Mouse (Mus musculus) hindbrain, embryonic 11.5 days (tissue): Measurements from ENCODE around the gene Cdk19. TPM values are rescaled to one million over a fixed set of nuclear protein-coding genes. Genes with fewer than 3 reads are reported as not detected.

Source experiments
- ATAC-seq: fragments of 200-750 bp; cut with Nextera tagmentation; 2 replicates; pipeline ENCODE4 v1.8.0; 2017; ENCODE audit warnings: mild to moderate bottlenecking, moderate TSS enrichment, moderate library complexity; ENCODE audit not compliant: low FRiP score
- DNase-seq: peaks from one replicate; pipeline ENCODE4 v3.0.0-alpha.2; 2015; ENCODE audit warnings: low spot score
- H3K27ac ChIP-seq: fragments of 300-500 bp; sonication (generic); 2 replicates; pipeline ENCODE4 v1.5.1; 2014; ENCODE audit warnings: mild to moderate bottlenecking, low read depth, low read length
- H3K27me3 ChIP-seq: fragments of 300-500 bp; sonication (generic); 2 replicates; pipeline ENCODE4 v1.6.1; 2014; ENCODE audit warnings: mild to moderate bottlenecking, low read length, moderate library complexity, mixed read lengths; ENCODE audit not compliant: control insufficient read depth, insufficient read depth
- H3K36me3 ChIP-seq: fragments of 300-500 bp; sonication (generic); 2 replicates; pipeline ENCODE4 v1.6.1; 2014; ENCODE audit warnings: mild to moderate bottlenecking, low read length, moderate library complexity, mixed read lengths; ENCODE audit not compliant: control insufficient read depth, insufficient read depth
- H3K4me1 ChIP-seq: fragments of 300-500 bp; sonication (generic); replicated peaks from 2 replicates; pipeline ENCODE4 v1.6.1; 2014; ENCODE audit warnings: low read length, mixed read lengths; ENCODE audit not compliant: control insufficient read depth, insufficient read depth
- H3K4me2 ChIP-seq: fragments of 300-500 bp; sonication (generic); replicated peaks from 2 replicates; pipeline ENCODE4 v1.6.1; 2014; ENCODE audit warnings: mild to moderate bottlenecking, low read depth, low read length
- H3K4me3 ChIP-seq: fragments of 300-500 bp; sonication (generic); 2 replicates; pipeline ENCODE4 v1.5.1; 2014; ENCODE audit warnings: low read depth, low read length
- H3K9ac ChIP-seq: fragments of 300-500 bp; sonication (generic); 2 replicates; pipeline ENCODE4 v1.6.1; 2014; ENCODE audit warnings: low read depth, low read length
- H3K9me3 ChIP-seq: fragments of 300-500 bp; sonication (generic); 2 replicates; pipeline ENCODE4 v1.6.1; 2016; ENCODE audit warnings: low read length; ENCODE audit not compliant: control insufficient read depth
- WGBS: fragments of 180-500 bp; shearing (Covaris S2); extraction: QIAGEN DNeasy Blood & Tissue Kit; methylation state at CpG from one replicate; pipeline ENCODE4 v1.1.7; 2014; 5-methylcytosine and 5-hydroxymethylcytosine counted together
- polyA plus RNA-seq: library from polyadenylated mRNA; unstranded; fragments of >200 nt; fragmentation: Nextera tagmentation; extraction: Ambion mirVana; gene quantifications from 2 replicates; pipeline ENCODE4 v1.2.1, GENCODE M21; 2014

Gene Cdk19
- polyA plus RNA-seq, 1 experiment from 2014 or later = 9.0 TPM

- DNase-seq (no peak), ATAC-seq (no peak)
- Histone ChIP-seq H3K4me2 (no peak overlapping the region), H3K9me3 (no peaks in the 10 kb centered on the region), H3K9ac (no peak overlapping the region), H3K27me3 (no peaks in the 10 kb centered on the region), H3K4me1 (peaks cover 3% of the 10 kb centered on the region; the same call in 1 of the 2 replicates), H3K36me3 (no peaks in the 10 kb centered on the region), H3K4me3 (no peak overlapping the region), H3K27ac (no peak overlapping the region)
- 63% methylated on average over 9 of the region's 9 CpGs for WGBS
Measured at GRCm38 (mm10) chr10:40497301-40498041, 158.1 kb downstream of the Cdk19 start.

DNA sequence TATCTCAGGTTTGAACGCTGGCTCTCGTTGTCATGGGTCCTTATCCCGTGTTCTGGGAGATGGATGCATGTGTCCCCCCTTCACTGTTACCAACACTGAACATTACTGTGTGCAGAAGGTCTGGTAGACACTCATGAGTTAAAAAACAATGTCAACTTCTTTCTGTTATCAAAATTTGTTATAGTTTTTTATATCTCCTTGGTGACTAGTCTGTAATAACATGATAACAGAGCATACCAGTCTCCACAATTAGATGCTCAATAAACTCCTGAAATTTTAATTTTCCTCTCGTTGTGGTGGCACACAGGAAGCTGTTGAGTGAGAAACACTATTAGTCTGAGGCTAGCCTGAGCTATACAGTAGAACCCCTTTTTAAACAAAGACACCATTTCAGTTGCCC lies 159.1 kb downstream of the Cdk19 start:
- Histone ChIP-seq H3K9me3 (no peaks in the 10 kb centered on the region), H3K4me3 (no peak overlapping the region), H3K4me2 (no peak overlapping the region), H3K4me1 (peaks cover 3% of the 10 kb centered on the region; the same call in 1 of the 2 replicates), H3K9ac (no peak overlapping the region), H3K27ac (no peak overlapping the region), H3K36me3 (no peaks in the 10 kb centered on the region), H3K27me3 (no peaks in the 10 kb centered on the region)
- WGBS = 84% methylated on average over 4 of the region's 4 CpGs
- ATAC-seq = no peak
- no peak for DNase-seq

DNA sequence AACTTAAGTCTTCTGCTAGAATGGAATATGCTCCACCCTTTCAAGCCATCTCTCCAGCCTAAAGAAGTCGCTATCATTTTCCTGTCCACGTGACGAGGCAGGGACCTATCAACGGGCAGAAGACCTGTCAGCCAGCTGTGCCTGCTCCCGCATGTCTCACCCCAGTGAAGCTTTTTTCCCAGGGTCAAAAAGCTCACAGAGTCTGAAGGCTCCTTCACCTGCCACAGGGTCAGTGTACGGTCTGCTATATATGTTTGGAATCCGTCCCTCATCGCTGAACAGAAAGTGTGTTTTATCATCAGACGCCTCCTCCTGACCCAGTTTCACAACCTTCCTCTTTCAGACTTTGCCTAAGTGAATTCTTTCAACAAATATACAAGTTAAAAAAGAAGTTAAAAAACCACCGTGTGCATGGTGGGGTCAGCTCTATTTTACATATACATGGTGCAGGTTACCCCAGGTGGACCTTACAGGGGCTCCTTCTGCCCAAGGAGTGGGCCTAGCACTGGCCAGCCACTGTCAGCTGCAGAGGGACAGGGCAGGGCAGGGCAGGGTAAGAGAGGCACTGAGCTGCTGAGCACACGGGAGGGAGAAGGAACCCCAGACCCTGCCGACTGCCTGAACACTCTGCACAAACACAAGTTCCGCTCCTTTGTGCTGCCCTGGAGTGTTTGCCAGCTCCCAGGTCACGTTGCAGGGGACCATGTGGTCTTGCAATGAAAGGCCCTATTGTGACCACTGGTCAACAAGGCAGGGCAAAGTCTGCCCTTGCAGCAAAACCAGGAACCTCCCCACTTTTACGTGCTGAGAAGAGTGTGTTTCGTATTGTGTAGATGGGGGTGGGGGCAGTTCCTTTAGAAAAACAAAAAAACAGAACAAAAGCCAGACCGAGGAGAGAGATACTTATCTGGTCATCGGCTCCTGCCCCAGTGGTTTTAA lies 160.2 kb downstream of the Cdk19 start:
- DNase-seq (peak; percentile 53), ATAC-seq (peak; percentile 64; the same call in 1 of the 2 replicates)
- H3K36me3 ChIP-seq = no peaks in the 10 kb centered on the region
- no peak overlapping the region for H3K4me3 ChIP-seq
- H3K27me3 ChIP-seq = no peaks in the 10 kb centered on the region
- no peak overlapping the region for H3K9ac ChIP-seq
- H3K4me2 ChIP-seq = no peak overlapping the region
- 0 out of 2 replicates have a peak overlapping the region, but pooled peaks have one; percentile 39 for H3K27ac ChIP-seq
- 41% methylated on average over 18 of the region's 18 CpGs for WGBS
- H3K4me1 ChIP-seq = peaks cover 3% of the 10 kb centered on the region; the same call in 1 of the 2 replicates
- no peaks in the 10 kb centered on the region for H3K9me3 ChIP-seq

- no peak overlapping the region for H3K27ac ChIP-seq
- 89% methylated on average over 7 of the region's 7 CpGs for WGBS
- no peaks in the 10 kb centered on the region for H3K9me3 ChIP-seq
- H3K36me3 ChIP-seq = no peaks in the 10 kb centered on the region
- ATAC-seq = no peak
- peaks cover 3% of the 10 kb centered on the region; the same call in 1 of the 2 replicates for H3K4me1 ChIP-seq
- no peak overlapping the region for H3K4me3 ChIP-seq
- no peaks in the 10 kb centered on the region for H3K27me3 ChIP-seq
- DNase-seq = no peak
- no peak overlapping the region for H3K9ac ChIP-seq
- H3K4me2 ChIP-seq = no peak overlapping the region
Measured at GRCm38 (mm10) chr10:40500723-40501245, 161.4 kb downstream of the Cdk19 start.

DNA sequence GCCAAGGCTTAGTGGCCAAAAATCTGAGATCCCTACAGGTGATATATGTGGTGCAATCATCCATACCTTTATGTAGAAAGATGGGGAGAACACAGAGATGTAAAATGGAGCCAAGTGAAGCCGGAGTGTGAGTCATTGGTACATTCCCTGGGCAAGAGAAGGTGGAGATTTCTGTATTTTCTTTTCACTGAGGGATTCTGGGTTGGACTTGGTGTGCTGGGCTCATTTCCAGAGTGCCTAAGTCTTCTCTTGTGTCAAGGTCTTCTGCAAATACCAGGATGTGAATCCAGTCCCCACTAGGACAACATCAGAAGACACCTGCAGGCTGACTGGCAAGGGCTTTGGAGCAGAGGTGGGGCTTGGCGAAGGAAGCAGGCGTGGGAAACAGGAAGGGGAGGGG lies 163.4 kb downstream of the Cdk19 start:
- Histone ChIP-seq H3K9ac (no peak overlapping the region), H3K36me3 (no peaks in the 10 kb centered on the region), H3K9me3 (no peaks in the 10 kb centered on the region), H3K27ac (no peak overlapping the region), H3K4me3 (no peak overlapping the region), H3K4me1 (peaks cover 3% of the 10 kb centered on the region; the same call in 1 of the 2 replicates), H3K4me2 (no peak overlapping the region), H3K27me3 (no peaks in the 10 kb centered on the region)
- no peak for ATAC-seq
- 88% methylated on average over 1 of the region's 3 CpGs for WGBS
- DNase-seq = no peak

DNA sequence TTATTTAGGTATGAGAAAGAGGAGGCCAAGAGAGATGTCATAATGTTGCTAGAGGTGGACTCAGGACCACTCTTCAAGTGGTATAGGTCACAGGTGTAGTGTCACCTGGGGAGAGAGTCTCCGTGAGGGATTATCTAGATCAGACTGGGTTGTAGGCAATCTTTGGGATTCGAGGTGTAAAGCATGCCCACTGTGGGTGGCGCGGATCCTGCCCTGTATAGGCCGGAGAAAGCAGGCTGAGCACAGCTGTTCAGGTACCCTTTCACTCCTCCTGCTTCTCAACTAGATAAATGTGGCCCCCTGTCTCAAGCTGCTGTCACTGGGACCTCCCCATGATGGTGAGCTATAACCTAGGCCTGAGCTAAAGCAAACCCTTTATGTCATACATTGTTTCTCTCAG lies 171.0 kb downstream of the Cdk19 start:
- Histone ChIP-seq H3K4me2 (no peak overlapping the region), H3K27ac (no peak overlapping the region), H3K27me3 (no peaks in the 10 kb centered on the region), H3K36me3 (no peaks in the 10 kb centered on the region), H3K4me3 (no peak overlapping the region), H3K9me3 (no peaks in the 10 kb centered on the region), H3K9ac (no peak overlapping the region), H3K4me1 (no peaks in the 10 kb centered on the region)
- DNase-seq = no peak
- WGBS = 91% methylated on average over 5 of the region's 5 CpGs
- ATAC-seq = no peak

DNA sequence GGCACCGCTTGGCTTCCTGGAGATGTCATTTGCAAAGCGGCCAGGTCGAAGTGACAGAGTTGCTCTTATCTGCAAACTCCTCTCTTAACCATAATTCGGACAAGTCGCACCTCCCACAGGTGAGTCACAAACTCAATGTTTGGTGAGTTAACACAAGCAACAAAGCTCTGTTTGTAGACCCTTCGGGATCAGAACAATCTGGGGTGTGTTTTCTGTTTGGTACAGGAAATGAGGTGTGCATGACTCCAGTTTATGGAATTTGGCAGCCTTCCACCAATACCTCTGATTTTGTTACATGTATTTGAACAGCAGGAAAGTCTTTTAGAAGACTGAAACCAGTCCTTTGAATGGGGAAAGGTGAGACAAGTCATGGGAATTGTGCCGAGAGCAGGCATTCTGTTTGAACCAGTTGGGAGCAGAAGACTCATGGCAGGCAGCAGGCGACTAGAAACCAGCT lies 171.9 kb downstream of the Cdk19 start:
- ATAC-seq = no peak
- Histone ChIP-seq H3K36me3 (no peaks in the 10 kb centered on the region), H3K9ac (no peak overlapping the region), H3K27ac (no peak overlapping the region), H3K4me2 (no peak overlapping the region), H3K4me1 (no peaks in the 10 kb centered on the region), H3K4me3 (no peak overlapping the region), H3K27me3 (no peaks in the 10 kb centered on the region), H3K9me3 (no peaks in the 10 kb centered on the region)
- no peak for DNase-seq
- WGBS = 92% methylated on average over 8 of the region's 8 CpGs

DNA sequence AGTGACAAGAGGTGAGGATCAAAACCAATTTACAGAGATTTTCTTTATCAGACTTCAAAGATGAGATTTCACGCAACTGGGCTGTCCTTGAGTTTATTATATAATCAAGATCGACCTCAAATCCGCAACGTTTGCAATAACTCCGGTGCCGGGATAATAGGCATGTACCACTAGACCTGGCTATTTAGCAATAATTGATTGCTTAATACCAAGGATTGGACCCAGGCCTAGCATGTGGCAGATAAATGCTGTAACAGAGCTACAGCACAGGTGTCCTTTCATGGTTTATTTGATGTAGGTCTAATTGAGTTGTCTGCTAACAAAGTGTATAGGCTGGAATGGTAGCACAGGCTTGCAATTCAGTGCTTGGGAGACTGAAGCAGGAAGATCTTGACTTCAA lies 172.8 kb downstream of the Cdk19 start:
- H3K9me3 ChIP-seq = no peaks in the 10 kb centered on the region
- 95% methylated on average over 6 of the region's 6 CpGs for WGBS
- no peaks in the 10 kb centered on the region for H3K36me3 ChIP-seq
- no peaks in the 10 kb centered on the region for H3K27me3 ChIP-seq
- DNase-seq (no peak), ATAC-seq (no peak)
- H3K4me3 ChIP-seq = no peak overlapping the region
- H3K27ac ChIP-seq = no peak overlapping the region
- H3K4me2 ChIP-seq = no peak overlapping the region
- no peak overlapping the region for H3K9ac ChIP-seq
- H3K4me1 ChIP-seq = no peaks in the 10 kb centered on the region
